Mouse (Mus musculus): ENCODE measurements at regions not wholly inside any gene's neighbourhood (a gene's known extent, or its start where the extent isn't known, plus 50 kb on each side); places are given as distances from the start of the nearest gene placed in this dataset.
"Not testable (repeated sequence)": the region's sequence is repeated elsewhere in the genome, so short reads cannot be mapped to it uniquely, and the experiment has no call there.

- TF ChIP-seq CTCF (IDR thresholded peaks at IDR 0.05; ENCODE audit: borderline replicate concordance, control insufficient read depth, extremely low read depth, insufficient read depth, low read length, poor library complexity); POLR2A (IDR thresholded peaks at IDR 0.05; ENCODE audit: control insufficient read depth, extremely low read depth, insufficient read depth, low read length, poor library complexity): not testable (repeated sequence)
Observed at GRCm38 (mm10) chr10:84308746-84309145, 131.7 kb downstream of the Nuak1 start.

Data from thymus, adult 2 months (tissue).